Mouse (Mus musculus): Measurements from ENCODE around the gene Wwc1. TPM values are rescaled to one million over a fixed set of nuclear protein-coding genes. Genes with fewer than 3 reads are reported as not detected.

The Wwc1 gene
- polyA plus RNA-seq, 1 experiment from 2014 or later = 2.9 TPM

DNA sequence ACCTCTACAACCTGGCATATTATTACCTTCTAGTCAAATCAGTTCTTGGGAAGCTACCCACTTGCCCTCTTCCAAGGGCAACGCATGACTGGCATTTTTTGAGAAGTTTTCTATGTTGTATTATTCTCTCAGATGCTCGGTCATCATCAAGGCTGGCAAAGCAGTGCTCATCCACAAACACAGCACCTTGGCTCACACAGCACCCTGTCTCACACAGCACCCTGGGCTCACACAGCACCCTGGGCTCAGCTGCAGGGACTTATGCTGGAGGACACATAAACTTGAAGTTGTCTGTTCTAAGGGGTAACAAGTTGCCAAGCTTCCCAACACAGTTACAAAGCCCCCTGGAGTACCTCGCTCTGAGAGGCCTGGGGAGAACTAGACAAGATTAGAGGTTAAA lies 2.5 kb downstream of the Wwc1 start:
- Histone ChIP-seq H3K27ac (ENCODE audit: low read depth, low read length) (no peak overlapping the region), H3K9me3 (replicated peaks; ENCODE audit: control insufficient read depth, low read length) (no peaks in the 10 kb centered on the region), H3K4me2 (no peak overlapping the region; the same call in 1 of the 2 replicates), H3K27me3 (ENCODE audit: control insufficient read depth, insufficient read depth, low read length) (peaks cover 34% of the 10 kb centered on the region), H3K4me1 (ENCODE audit: control insufficient read depth, insufficient read depth, low read length) (peaks cover 6% of the 10 kb centered on the region; the same call in 1 of the 2 replicates), H3K9ac (ENCODE audit: low read depth, low read length) (no peak overlapping the region), H3K4me3 (ENCODE audit: low read depth, low read length) (no peak overlapping the region), H3K36me3 (ENCODE audit: control insufficient read depth, insufficient read depth, low read length) (no peaks in the 10 kb centered on the region)
- WGBS (ENCODE audit: insufficient replicate concordance) = 80% methylated on average over 3 of the region's 3 CpGs
- no peak for ATAC-seq (replicated peaks; ENCODE audit: insufficient number of reproducible peaks, low FRiP score, low TSS enrichment)

DNA sequence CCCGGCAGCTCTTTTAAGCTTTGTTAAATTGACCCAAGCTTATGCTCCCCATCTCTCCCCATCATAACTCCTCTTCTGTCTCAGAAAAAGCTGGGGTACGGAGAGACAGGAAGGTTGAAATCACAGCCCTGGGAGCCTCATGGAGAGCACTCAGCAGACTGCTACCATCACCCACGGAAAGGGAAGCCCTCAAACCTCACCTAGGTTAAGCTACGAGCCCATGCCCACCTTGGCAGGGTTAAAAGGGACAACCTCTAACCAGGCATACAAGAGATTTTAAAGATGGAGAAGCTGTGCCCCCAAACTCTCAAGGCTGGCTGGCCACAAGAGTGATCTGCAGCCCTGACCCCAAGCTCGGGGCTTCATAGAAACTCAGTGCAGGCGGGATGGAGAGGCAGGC lies 3.2 kb downstream of the Wwc1 start:
- Histone ChIP-seq H3K4me2 (no peak overlapping the region), H3K4me1 (ENCODE audit: control insufficient read depth, insufficient read depth, low read length) (peaks cover 6% of the 10 kb centered on the region; the same call in 1 of the 2 replicates), H3K9me3 (replicated peaks; ENCODE audit: control insufficient read depth, low read length) (no peaks in the 10 kb centered on the region), H3K27me3 (ENCODE audit: control insufficient read depth, insufficient read depth, low read length) (peaks cover 34% of the 10 kb centered on the region), H3K4me3 (ENCODE audit: low read depth, low read length) (no peak overlapping the region), H3K27ac (ENCODE audit: low read depth, low read length) (no peak overlapping the region), H3K9ac (ENCODE audit: low read depth, low read length) (no peak overlapping the region), H3K36me3 (ENCODE audit: control insufficient read depth, insufficient read depth, low read length) (no peaks in the 10 kb centered on the region)
- ATAC-seq (replicated peaks; ENCODE audit: insufficient number of reproducible peaks, low FRiP score, low TSS enrichment) = no peak
- 65% methylated on average over 6 of the region's 6 CpGs for WGBS (ENCODE audit: insufficient replicate concordance)

DNA sequence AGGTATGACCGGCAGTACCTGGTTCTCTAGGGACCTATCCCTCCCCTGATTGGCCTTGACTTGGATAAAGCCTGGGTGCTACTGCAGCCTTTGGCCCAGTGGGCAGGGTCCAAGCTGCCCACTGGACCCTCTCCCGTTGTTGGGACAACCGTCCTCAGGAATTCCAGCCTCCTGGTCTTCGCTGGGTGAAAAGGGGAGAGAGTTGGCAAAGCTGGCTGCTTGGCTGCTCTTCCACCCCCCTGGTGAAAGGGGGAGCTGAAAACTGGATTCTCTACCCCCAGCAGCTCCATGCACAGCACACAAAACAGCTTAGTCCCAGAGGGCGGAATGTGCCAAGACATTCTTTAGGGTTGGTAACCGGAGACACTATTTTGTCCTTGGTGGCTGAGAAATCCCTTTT lies 3.8 kb downstream of the Wwc1 start:
- H3K4me2 ChIP-seq = no peak overlapping the region

DNA sequence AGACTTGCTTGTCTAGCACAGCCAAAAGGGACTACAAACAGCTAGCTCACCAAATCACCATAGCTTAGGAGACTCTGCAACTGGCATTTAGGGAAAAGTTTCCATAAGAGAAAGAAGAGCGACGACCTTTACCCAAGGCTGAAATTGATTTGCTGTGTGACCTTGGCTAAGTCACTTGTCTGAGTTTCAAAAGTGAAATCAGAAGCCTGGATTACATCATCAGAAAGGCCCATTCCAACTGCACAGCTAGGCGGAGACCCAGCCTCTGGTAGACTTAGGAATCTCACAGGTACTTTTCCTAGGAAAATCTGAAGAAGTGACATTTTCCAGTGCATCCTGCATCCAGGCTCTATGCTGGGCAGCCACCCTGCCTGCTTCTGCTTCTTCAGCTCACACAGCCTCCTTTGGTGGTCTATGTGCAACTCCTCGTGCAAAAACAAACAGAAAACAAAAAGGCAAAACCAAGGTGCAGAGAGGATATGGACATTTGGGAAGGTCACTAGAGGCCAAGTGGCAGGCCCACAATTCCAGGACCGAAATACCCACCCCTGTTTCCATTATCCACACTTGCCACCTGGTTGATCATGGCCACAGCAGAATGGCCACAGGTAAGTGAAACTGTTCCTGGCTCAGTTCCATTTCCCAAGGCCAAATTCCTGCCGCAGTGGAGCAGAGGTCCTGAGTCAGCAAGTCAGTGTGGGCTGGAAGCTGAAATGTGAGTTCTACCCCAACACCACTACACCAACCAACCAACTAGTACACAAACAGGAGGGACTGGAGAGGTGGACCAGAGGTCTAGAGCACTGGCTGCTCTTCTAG lies 5.5 kb downstream of the Wwc1 start:
- Histone ChIP-seq H3K4me2 (no peak overlapping the region), H3K27ac (ENCODE audit: low read depth, low read length) (no peak overlapping the region), H3K4me3 (ENCODE audit: low read depth, low read length) (no peak overlapping the region), H3K27me3 (ENCODE audit: control insufficient read depth, insufficient read depth, low read length) (peaks cover 19% of the 10 kb centered on the region), H3K9ac (ENCODE audit: low read depth, low read length) (no peak overlapping the region), H3K36me3 (ENCODE audit: control insufficient read depth, insufficient read depth, low read length) (no peaks in the 10 kb centered on the region), H3K9me3 (replicated peaks; ENCODE audit: control insufficient read depth, low read length) (no peaks in the 10 kb centered on the region), H3K4me1 (ENCODE audit: control insufficient read depth, insufficient read depth, low read length) (peaks cover 4% of the 10 kb centered on the region; the same call in 1 of the 2 replicates)
- WGBS (ENCODE audit: insufficient replicate concordance) = 78% methylated on average over 6 of the region's 6 CpGs
- no peak for ATAC-seq (replicated peaks; ENCODE audit: insufficient number of reproducible peaks, low FRiP score, low TSS enrichment)

More for the DNA sequence above, 3.8 kb downstream of the Wwc1 start:
- Histone ChIP-seq H3K27ac (ENCODE audit: low read depth, low read length) (no peak overlapping the region), H3K9me3 (replicated peaks; ENCODE audit: control insufficient read depth, low read length) (no peaks in the 10 kb centered on the region), H3K9ac (ENCODE audit: low read depth, low read length) (no peak overlapping the region), H3K27me3 (ENCODE audit: control insufficient read depth, insufficient read depth, low read length) (peaks cover 28% of the 10 kb centered on the region), H3K4me1 (ENCODE audit: control insufficient read depth, insufficient read depth, low read length) (peaks cover 6% of the 10 kb centered on the region; the same call in 1 of the 2 replicates), H3K4me3 (ENCODE audit: low read depth, low read length) (no peak overlapping the region), H3K36me3 (ENCODE audit: control insufficient read depth, insufficient read depth, low read length) (no peaks in the 10 kb centered on the region)
- no peak for ATAC-seq (replicated peaks; ENCODE audit: insufficient number of reproducible peaks, low FRiP score, low TSS enrichment)
- WGBS (ENCODE audit: insufficient replicate concordance) = 54% methylated on average over 6 of the region's 6 CpGs

DNA sequence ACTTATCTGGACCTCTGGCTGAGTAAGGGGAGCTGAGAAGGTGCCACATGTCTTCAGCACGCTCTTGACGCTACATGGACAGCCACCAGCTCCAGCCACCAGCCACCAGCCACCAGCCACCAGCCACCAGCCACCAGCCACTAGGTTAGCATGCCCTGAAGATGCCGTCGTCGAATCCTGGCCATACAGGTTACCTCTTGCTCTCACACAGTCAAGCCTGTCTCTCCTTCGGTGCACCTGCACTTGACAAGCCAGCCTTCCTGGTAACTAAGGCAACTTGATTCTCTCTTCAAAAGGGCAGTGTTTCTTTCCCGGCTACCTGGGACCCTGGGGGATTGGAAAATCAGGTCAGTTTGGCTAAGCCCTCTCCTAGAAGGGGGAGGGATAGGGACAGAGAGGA lies 7.2 kb downstream of the Wwc1 start:
- Histone ChIP-seq H3K4me1 (ENCODE audit: control insufficient read depth, insufficient read depth, low read length) (no peaks in the 10 kb centered on the region; the same call in 1 of the 2 replicates), H3K4me2 (no peak overlapping the region), H3K27me3 (ENCODE audit: control insufficient read depth, insufficient read depth, low read length) (peaks cover 6% of the 10 kb centered on the region; the same call in 1 of the 2 replicates), H3K36me3 (ENCODE audit: control insufficient read depth, insufficient read depth, low read length) (no peaks in the 10 kb centered on the region), H3K27ac (ENCODE audit: low read depth, low read length) (no peak overlapping the region), H3K9me3 (replicated peaks; ENCODE audit: control insufficient read depth, low read length) (no peaks in the 10 kb centered on the region), H3K4me3 (ENCODE audit: low read depth, low read length) (no peak overlapping the region), H3K9ac (ENCODE audit: low read depth, low read length) (no peak overlapping the region)
- ATAC-seq (replicated peaks; ENCODE audit: insufficient number of reproducible peaks, low FRiP score, low TSS enrichment) = no peak
- 43% methylated on average over 7 of the region's 7 CpGs for WGBS (ENCODE audit: insufficient replicate concordance)

DNA sequence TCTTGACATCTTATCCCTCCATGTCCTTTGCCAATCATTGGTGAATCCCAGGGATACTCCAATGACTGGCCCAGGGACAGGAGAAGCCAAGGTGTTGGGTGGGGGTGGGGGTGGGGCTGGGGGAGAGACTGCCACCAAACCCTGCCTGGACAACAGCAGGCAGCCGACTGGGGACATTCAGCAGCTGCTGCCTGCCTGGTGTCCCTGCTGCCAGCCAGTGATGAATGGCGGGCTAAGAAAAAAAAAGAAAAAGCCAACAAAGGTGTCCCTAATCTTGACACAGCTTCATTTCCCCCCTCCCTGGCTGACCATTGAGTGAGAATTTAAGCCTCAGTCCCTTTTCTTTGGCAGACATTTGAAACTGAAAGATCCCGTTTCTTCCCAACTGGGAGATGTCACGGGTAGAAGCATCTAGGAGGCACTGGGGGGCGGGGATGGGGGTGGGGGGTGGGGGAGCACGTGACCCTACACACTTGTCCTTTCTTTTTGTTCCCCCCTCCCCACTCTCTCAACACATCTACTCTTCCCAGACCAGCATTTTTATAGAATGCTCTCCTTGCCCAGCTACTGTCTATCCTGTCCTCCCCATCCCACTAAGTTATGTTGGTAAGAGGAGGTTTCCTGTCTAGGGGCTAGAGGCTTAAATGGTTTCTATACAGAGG lies 7.9 kb downstream of the Wwc1 start:
- no peak overlapping the region for H3K4me3 ChIP-seq (ENCODE audit: low read depth, low read length)
- no peaks in the 10 kb centered on the region for H3K36me3 ChIP-seq (ENCODE audit: control insufficient read depth, insufficient read depth, low read length)
- no peak overlapping the region for H3K27ac ChIP-seq (ENCODE audit: low read depth, low read length)
- H3K9ac ChIP-seq (ENCODE audit: low read depth, low read length) = no peak overlapping the region
- no peaks in the 10 kb centered on the region for H3K9me3 ChIP-seq (replicated peaks; ENCODE audit: control insufficient read depth, low read length)
- 10% methylated on average over 6 of the region's 6 CpGs for whole genome bisulfite sequencing (ENCODE audit: insufficient replicate concordance)
- H3K4me1 ChIP-seq (ENCODE audit: control insufficient read depth, insufficient read depth, low read length) = no peaks in the 10 kb centered on the region; the same call in 1 of the 2 replicates
- H3K4me2 ChIP-seq = no peak overlapping the region
- peaks cover 6% of the 10 kb centered on the region; the same call in 1 of the 2 replicates for H3K27me3 ChIP-seq (ENCODE audit: control insufficient read depth, insufficient read depth, low read length)
- ATAC-seq (replicated peaks; ENCODE audit: insufficient number of reproducible peaks, low FRiP score, low TSS enrichment) = no peak

DNA sequence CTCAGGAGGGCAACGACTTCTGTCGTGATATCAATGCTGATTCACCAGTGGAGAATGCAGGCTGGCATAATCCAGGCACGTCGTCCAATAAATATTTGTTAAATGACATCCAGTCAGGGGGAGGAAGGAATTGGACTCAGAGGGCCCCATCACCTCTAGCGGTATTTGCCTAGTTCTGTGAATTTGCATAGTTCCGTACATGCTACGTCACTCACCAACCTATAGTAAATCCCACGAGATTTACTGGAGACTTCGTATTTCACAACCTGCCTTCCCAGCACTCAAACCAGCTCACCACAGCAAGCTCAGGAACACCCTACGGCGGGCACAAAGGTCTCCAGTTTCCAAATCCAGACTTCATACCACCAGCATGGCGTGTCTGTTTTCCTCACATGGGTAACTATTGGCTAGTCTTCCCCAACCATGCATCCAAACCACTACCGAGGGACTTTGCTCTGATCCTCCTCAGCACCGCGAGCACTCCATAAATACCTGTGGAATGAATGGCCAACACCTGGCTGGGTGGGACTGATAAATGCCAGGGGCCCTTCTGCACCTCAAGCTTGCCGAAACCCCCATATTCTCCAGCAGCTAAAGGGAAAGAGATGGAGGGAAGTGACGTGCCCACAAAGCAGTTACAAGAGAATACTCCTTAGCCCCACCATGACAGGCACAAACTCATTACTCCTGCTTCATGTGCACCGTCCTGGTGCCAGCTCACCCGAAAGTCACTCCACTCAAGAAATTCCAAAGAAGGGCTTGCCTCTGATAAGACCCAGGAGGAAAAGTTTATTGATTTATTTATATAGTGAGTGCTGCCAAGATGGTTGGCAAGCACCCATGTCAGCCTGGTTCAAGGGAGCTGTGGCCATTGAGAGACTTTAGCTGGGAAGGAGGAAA lies 9.3 kb downstream of the Wwc1 start:
- H3K27ac ChIP-seq (ENCODE audit: low read depth, low read length) = no peak overlapping the region
- WGBS (ENCODE audit: insufficient replicate concordance) = 78% methylated on average over 19 of the region's 19 CpGs
- H3K4me1 ChIP-seq (ENCODE audit: control insufficient read depth, insufficient read depth, low read length) = no peaks in the 10 kb centered on the region
- ATAC-seq (replicated peaks; ENCODE audit: insufficient number of reproducible peaks, low FRiP score, low TSS enrichment) = no peak
- no peak overlapping the region for H3K9ac ChIP-seq (ENCODE audit: low read depth, low read length)
- no peaks in the 10 kb centered on the region for H3K9me3 ChIP-seq (replicated peaks; ENCODE audit: control insufficient read depth, low read length)
- no peaks in the 10 kb centered on the region for H3K27me3 ChIP-seq (ENCODE audit: control insufficient read depth, insufficient read depth, low read length)
- no peaks in the 10 kb centered on the region for H3K36me3 ChIP-seq (ENCODE audit: control insufficient read depth, insufficient read depth, low read length)
- no peak overlapping the region for H3K4me2 ChIP-seq
- no peak overlapping the region for H3K4me3 ChIP-seq (ENCODE audit: low read depth, low read length)

DNA sequence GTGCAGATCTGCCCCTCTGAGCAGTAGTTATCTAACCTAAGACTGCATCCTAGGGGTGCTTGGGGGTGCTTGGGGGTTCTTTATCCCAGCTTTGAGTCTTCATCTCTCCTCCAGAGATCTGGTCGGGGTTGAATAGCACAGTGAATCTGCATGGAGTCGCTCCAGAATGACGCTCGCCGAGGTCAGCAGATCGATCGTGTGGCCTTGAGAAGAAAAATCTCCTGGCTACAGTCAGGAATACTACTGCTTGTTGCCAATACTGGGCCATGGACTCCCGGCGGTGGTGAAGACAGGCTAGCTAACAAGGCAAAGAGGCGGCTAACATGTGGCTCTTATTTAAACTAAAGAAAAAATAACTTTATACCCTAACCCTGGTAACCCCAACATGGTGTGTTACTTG lies 12.0 kb downstream of the Wwc1 start:
- no peak for ATAC-seq (replicated peaks; ENCODE audit: insufficient number of reproducible peaks, low FRiP score, low TSS enrichment)
- Histone ChIP-seq H3K4me3 (ENCODE audit: low read depth, low read length) (no peak overlapping the region), H3K27me3 (ENCODE audit: control insufficient read depth, insufficient read depth, low read length) (no peaks in the 10 kb centered on the region), H3K36me3 (ENCODE audit: control insufficient read depth, insufficient read depth, low read length) (no peaks in the 10 kb centered on the region), H3K4me1 (ENCODE audit: control insufficient read depth, insufficient read depth, low read length) (peaks cover 5% of the 10 kb centered on the region), H3K27ac (ENCODE audit: low read depth, low read length) (no peak overlapping the region), H3K9me3 (replicated peaks; ENCODE audit: control insufficient read depth, low read length) (no peaks in the 10 kb centered on the region), H3K9ac (ENCODE audit: low read depth, low read length) (no peak overlapping the region), H3K4me2 (no peak overlapping the region)
- 88% methylated on average over 10 of the region's 10 CpGs for WGBS (ENCODE audit: insufficient replicate concordance)

Measured in heart, embryonic 11.5 days (tissue).